Mouse (Mus musculus): ENCODE data around the gene Tnk1.
"Not testable (repeated sequence)": the region's sequence is repeated elsewhere in the genome, so short reads cannot be mapped to it uniquely, and the experiment has no call there.

Gene Tnk1

GRCm38 (mm10) chr11:69876186-69876585 is 17.7 kb upstream of the Tnk1 start:
- Histone ChIP-seq H3K9me3 (ENCODE audit: low read length) (no peaks in the 10 kb centered on the region), H3K4me3 (replicated peaks; ENCODE audit: low read length) (0 out of 2 replicates have a peak overlapping the region, but pooled peaks have one; percentile 67), H3K4me1 (replicated peaks; ENCODE audit: low read depth, low read length) (peaks cover 67% of the 10 kb centered on the region), H3K27me3 (ENCODE audit: insufficient read depth, low read length) (peaks cover 26% of the 10 kb centered on the region), H3K36me3 (ENCODE audit: insufficient read depth, low read length) (no peaks in the 10 kb centered on the region)
- no peak for TF ChIP-seq NANOG (IDR thresholded peaks at IDR 0.05; ENCODE audit: borderline replicate concordance, low read length)

DNA sequence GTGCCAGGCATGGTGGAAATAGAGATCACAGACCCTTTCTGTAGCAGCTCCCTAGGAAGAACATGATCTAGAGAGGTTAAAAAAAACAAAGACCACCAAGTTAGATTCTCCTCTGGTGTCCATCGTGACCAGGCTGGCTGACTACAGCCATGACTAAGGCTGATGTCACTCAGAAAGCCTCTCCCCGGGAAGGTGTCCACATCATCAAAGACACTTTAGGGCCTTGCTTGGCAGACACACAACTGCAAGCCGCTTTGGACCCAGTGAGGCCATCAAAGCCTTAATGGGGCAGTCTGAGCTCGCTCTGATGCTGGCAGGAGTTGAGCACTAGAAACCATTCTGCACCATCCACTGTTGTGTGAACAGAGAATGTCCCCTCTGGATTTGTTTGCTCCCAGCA is 13.9 kb upstream of the Tnk1 start:
- no peaks in the 10 kb centered on the region for H3K9me3 ChIP-seq (ENCODE audit: low read length)
- H3K4me1 ChIP-seq (replicated peaks; ENCODE audit: low read depth, low read length) = peaks cover 36% of the 10 kb centered on the region
- H3K27me3 ChIP-seq (ENCODE audit: insufficient read depth, low read length) = no peaks in the 10 kb centered on the region; the same call in 1 of the 2 replicates
- no peak overlapping the region for H3K4me3 ChIP-seq (replicated peaks; ENCODE audit: low read length)
- H3K36me3 ChIP-seq (ENCODE audit: insufficient read depth, low read length) = no peaks in the 10 kb centered on the region
- TF ChIP-seq POU5F1 (IDR thresholded peaks at IDR 0.05; ENCODE audit: borderline replicate concordance, low read length) (no peak), CTCF (conservative IDR thresholded peaks at IDR 0.05; ENCODE audit: low read length) (no peak), NANOG (IDR thresholded peaks at IDR 0.05; ENCODE audit: borderline replicate concordance, low read length) (no peak)

GRCm38 (mm10) chr11:69871822-69872221 is 13.3 kb upstream of the Tnk1 start:
- TF ChIP-seq POU5F1 (IDR thresholded peaks at IDR 0.05; ENCODE audit: borderline replicate concordance, low read length) = no peak
- TF ChIP-seq NANOG (IDR thresholded peaks at IDR 0.05; ENCODE audit: borderline replicate concordance, low read length) = no peak
- TF ChIP-seq CTCF (conservative IDR thresholded peaks at IDR 0.05; ENCODE audit: low read length) = no peak
- Histone ChIP-seq H3K36me3 (ENCODE audit: insufficient read depth, low read length) (no peaks in the 10 kb centered on the region), H3K9me3 (ENCODE audit: low read length) (no peaks in the 10 kb centered on the region), H3K27me3 (ENCODE audit: insufficient read depth, low read length) (peaks cover 2% of the 10 kb centered on the region; the same call in 1 of the 2 replicates), H3K4me3 (replicated peaks; ENCODE audit: low read length) (no peak overlapping the region), H3K4me1 (replicated peaks; ENCODE audit: low read depth, low read length) (peaks cover 38% of the 10 kb centered on the region)

DNA sequence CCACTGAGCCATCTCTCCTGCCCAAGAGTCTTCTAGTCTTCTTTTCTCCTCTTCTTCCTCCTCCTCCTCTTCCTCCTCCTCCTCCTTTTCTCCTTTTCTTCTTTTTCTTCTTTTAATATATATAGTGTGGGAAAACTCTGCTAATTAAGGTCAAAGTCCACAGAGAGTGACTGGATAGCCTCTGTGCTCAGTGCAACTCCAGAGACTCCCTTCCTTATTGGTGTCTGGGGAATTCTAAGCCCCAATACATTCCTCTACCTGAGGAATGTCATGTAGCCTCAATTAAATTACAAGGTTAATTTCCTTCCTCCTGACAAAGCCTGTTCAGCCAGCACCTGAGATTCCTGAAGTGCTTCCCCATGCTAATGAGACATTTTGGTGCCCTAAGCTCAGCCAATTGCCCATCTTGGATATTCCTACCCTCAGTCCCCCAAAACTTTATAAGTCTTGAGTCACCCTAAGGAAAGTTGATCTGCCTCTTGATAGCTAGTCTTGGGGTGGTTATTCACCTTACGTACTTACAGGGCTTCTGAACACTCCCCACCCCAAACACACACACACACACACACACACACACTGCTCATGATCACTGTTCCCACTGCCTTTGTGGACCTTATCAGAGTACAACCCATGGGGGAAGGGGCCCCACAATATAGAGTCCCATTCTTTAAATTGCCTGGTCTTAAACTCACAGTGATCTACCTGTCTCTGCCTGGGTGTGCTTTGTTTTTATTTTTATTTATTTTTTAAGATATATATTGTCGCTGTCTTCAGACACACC is 11.9 kb upstream of the Tnk1 start:
- Histone ChIP-seq H3K9me3 (ENCODE audit: low read length) (no peaks in the 10 kb centered on the region), H3K27me3 (ENCODE audit: insufficient read depth, low read length) (peaks cover 2% of the 10 kb centered on the region; the same call in 1 of the 2 replicates), H3K4me1 (replicated peaks; ENCODE audit: low read depth, low read length) (peaks cover 36% of the 10 kb centered on the region), H3K4me3 (replicated peaks; ENCODE audit: low read length) (no peak overlapping the region), H3K36me3 (ENCODE audit: insufficient read depth, low read length) (no peaks in the 10 kb centered on the region)
- TF ChIP-seq NANOG (IDR thresholded peaks at IDR 0.05; ENCODE audit: borderline replicate concordance, low read length) = no peak
- no peak for TF ChIP-seq POU5F1 (IDR thresholded peaks at IDR 0.05; ENCODE audit: borderline replicate concordance, low read length)
- TF ChIP-seq CTCF (conservative IDR thresholded peaks at IDR 0.05; ENCODE audit: low read length) = no peak

DNA sequence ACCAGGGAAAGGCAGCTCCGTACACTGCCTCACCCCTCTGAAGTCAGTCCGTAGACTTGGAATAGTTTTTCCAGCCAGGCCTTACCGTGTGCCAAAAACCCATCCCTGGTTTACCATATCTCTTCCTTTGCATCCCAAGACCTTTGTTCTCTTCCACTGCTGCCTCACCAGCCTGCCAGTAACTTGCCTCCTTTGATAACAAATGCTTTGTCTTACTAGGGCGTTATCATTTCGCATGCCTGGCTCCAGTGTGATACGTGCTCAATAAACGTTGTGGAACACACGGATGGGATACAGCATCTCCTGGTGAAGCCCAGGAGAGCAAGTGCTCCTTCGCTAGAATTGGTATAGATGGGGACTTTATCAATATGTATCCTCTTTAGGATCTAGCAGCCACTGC is 8.8 kb upstream of the Tnk1 start:
- H3K4me1 ChIP-seq (replicated peaks; ENCODE audit: low read depth, low read length) = peaks cover 46% of the 10 kb centered on the region
- H3K4me3 ChIP-seq (replicated peaks; ENCODE audit: low read length) = no peak overlapping the region
- TF ChIP-seq NANOG (IDR thresholded peaks at IDR 0.05; ENCODE audit: borderline replicate concordance, low read length) (no peak), POU5F1 (IDR thresholded peaks at IDR 0.05; ENCODE audit: borderline replicate concordance, low read length) (no peak), CTCF (conservative IDR thresholded peaks at IDR 0.05; ENCODE audit: low read length) (no peak)
- peaks cover 2% of the 10 kb centered on the region; the same call in 1 of the 2 replicates for H3K27me3 ChIP-seq (ENCODE audit: insufficient read depth, low read length)
- H3K36me3 ChIP-seq (ENCODE audit: insufficient read depth, low read length) = no peaks in the 10 kb centered on the region
- no peaks in the 10 kb centered on the region for H3K9me3 ChIP-seq (ENCODE audit: low read length)

DNA sequence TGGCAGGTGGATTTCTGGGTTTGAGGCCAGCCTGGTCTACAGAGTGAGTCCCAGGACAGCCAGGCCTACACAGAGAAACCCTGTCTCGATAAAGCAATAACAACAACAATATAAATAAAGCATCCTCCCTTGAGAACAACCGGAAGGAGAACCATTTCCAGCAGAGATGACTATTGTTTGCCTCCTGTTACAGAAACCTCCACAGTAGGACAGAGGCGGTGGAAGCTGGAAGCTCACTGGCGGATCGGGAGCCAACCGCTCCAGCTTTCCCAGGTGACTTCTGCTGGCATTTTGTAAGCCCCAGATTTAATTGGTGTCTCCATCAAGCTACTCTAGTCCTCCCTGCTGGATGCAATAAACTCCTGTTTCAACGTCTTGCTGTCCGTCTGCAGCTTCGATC is 7.0 kb upstream of the Tnk1 start:
- no peak overlapping the region for H3K4me3 ChIP-seq (replicated peaks; ENCODE audit: low read length)
- TF ChIP-seq NANOG (IDR thresholded peaks at IDR 0.05; ENCODE audit: borderline replicate concordance, low read length) = no peak
- TF ChIP-seq POU5F1 (IDR thresholded peaks at IDR 0.05; ENCODE audit: borderline replicate concordance, low read length) = no peak
- TF ChIP-seq CTCF (conservative IDR thresholded peaks at IDR 0.05; ENCODE audit: low read length) = no peak
- H3K27me3 ChIP-seq (ENCODE audit: insufficient read depth, low read length) = peaks cover 2% of the 10 kb centered on the region; the same call in 1 of the 2 replicates
- no peaks in the 10 kb centered on the region for H3K36me3 ChIP-seq (ENCODE audit: insufficient read depth, low read length)
- H3K9me3 ChIP-seq (ENCODE audit: low read length) = no peaks in the 10 kb centered on the region
- peaks cover 46% of the 10 kb centered on the region for H3K4me1 ChIP-seq (replicated peaks; ENCODE audit: low read depth, low read length)

DNA sequence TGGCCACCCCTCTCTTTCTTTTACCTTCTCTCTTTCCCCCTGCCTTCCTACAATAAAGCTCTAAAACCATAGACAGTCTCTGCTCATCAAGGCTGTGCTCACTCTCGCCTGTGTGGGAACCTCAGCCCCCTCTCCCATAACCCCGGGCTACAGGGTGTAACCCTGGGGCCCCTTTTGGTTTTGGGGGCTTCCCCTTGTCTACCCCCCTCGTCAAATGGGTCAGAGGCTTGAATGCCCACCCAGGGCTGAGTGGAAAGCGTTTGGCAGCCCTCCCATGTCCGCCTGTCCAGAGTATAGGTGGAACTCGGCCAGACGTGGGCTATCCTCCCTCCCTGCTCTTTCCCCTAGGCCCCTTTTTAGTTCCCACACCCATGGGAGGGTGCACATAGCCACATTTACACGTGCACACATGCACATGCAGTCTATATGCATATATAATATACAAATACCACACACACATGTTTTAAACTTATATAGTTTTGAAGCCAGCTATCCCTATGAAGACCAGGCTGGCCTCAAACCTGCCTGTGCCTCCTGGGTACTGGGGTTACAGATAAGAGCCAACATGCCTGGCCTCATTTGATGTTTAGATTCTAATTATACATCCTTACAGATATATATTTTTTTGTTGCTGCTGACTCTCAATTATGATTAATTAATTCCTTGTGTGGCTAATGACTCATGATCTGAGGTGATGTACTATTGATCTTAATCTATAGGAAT is 5.8 kb upstream of the Tnk1 start:
- H3K4me3 ChIP-seq (replicated peaks; ENCODE audit: low read length) = no peak overlapping the region
- TF ChIP-seq POU5F1 (IDR thresholded peaks at IDR 0.05; ENCODE audit: borderline replicate concordance, low read length) = no peak
- TF ChIP-seq CTCF (conservative IDR thresholded peaks at IDR 0.05; ENCODE audit: low read length) = no peak
- TF ChIP-seq NANOG (IDR thresholded peaks at IDR 0.05; ENCODE audit: borderline replicate concordance, low read length) = no peak
- peaks cover 3% of the 10 kb centered on the region for H3K27me3 ChIP-seq (ENCODE audit: insufficient read depth, low read length)
- H3K36me3 ChIP-seq (ENCODE audit: insufficient read depth, low read length) = no peaks in the 10 kb centered on the region
- H3K4me1 ChIP-seq (replicated peaks; ENCODE audit: low read depth, low read length) = peaks cover 47% of the 10 kb centered on the region
- H3K9me3 ChIP-seq (ENCODE audit: low read length) = no peaks in the 10 kb centered on the region

- H3K4me1 ChIP-seq (replicated peaks; ENCODE audit: low read depth, low read length) = peaks cover 53% of the 10 kb centered on the region
- not testable (repeated sequence) for H3K9me3 ChIP-seq (ENCODE audit: low read length); H3K36me3 ChIP-seq (ENCODE audit: insufficient read depth, low read length); H3K27me3 ChIP-seq (ENCODE audit: insufficient read depth, low read length); H3K4me3 ChIP-seq (replicated peaks; ENCODE audit: low read length)
Measured at GRCm38 (mm10) chr11:69863729-69864128, 5.2 kb upstream of the Tnk1 start.
